Mouse (Mus musculus): ENCODE measurements at regions not wholly inside any gene's neighbourhood (a gene's known extent, or its start where the extent isn't known, plus 50 kb on each side); places are given as distances from the start of the nearest gene placed in this dataset.

GRCm38 (mm10) chr5:64661959-64662358 lies 141.2 kb upstream of the Klf3 start:
- no peak for ATAC-seq (ENCODE audit: low FRiP score, low read depth)
- Histone ChIP-seq H3K4me1 (ENCODE audit: control insufficient read depth, insufficient read depth, low read length) (peaks cover 5% of the 10 kb centered on the region; the same call in 1 of the 2 replicates), H3K9me3 (ENCODE audit: control insufficient read depth, low read length) (no peaks in the 10 kb centered on the region), H3K36me3 (ENCODE audit: control insufficient read depth, insufficient read depth, low read length) (no peaks in the 10 kb centered on the region), H3K4me2 (replicated peaks; ENCODE audit: low read depth, low read length, severe bottlenecking) (no peak overlapping the region), H3K4me3 (replicated peaks; ENCODE audit: low read length) (no peak overlapping the region), H3K9ac (ENCODE audit: low read depth, low read length, severe bottlenecking) (no peak overlapping the region), H3K27ac (replicated peaks; ENCODE audit: low read depth, low read length) (no peak overlapping the region), H3K27me3 (ENCODE audit: control insufficient read depth, insufficient read depth, low read length) (no peaks in the 10 kb centered on the region)
- no peak for DNase-seq (ENCODE audit: low spot score)
- no peak for TF ChIP-seq POLR2A (IDR thresholded peaks at IDR 0.05; ENCODE audit: borderline replicate concordance, extremely low read depth, insufficient read depth, insufficient read length)
- WGBS, result 47% methylated on average over 6 of the region's 6 CpGs

DNA sequence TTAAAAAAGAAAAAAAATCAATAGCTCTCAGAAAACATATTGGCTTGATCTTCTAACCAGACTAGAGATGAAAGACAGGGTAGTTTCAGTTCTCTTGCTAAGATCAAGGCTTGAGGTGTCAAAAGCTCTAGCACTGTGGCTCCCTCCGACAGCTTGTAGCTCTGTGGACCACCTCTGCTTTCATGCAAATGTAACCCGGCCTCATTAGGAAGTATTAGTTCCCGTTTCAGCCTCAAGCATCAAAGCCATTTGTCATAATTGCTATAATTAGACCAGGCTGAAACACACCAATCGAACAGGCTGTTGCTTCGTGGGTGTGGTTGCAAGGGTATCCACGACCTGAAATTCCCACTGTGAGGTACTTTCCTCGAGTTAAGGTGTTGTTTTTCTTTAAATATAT lies 140.7 kb upstream of the Klf3 start:
- H3K27ac ChIP-seq (replicated peaks; ENCODE audit: low read depth, low read length), result no peak overlapping the region
- 27% methylated on average over 7 of the region's 7 CpGs for WGBS

GRCm38 (mm10) chr5:64663766-64664165 lies 139.4 kb upstream of the Klf3 start:
- Histone ChIP-seq H3K9ac (ENCODE audit: low read depth, low read length, severe bottlenecking) (no peak overlapping the region), H3K4me1 (ENCODE audit: control insufficient read depth, insufficient read depth, low read length) (peaks cover 5% of the 10 kb centered on the region; the same call in 1 of the 2 replicates), H3K4me3 (replicated peaks; ENCODE audit: low read length) (no peak overlapping the region), H3K9me3 (ENCODE audit: control insufficient read depth, low read length) (no peaks in the 10 kb centered on the region), H3K27me3 (ENCODE audit: control insufficient read depth, insufficient read depth, low read length) (no peaks in the 10 kb centered on the region), H3K4me2 (replicated peaks; ENCODE audit: low read depth, low read length, severe bottlenecking) (no peak overlapping the region), H3K36me3 (ENCODE audit: control insufficient read depth, insufficient read depth, low read length) (no peaks in the 10 kb centered on the region), H3K27ac (replicated peaks; ENCODE audit: low read depth, low read length) (no peak overlapping the region)
- ATAC-seq (ENCODE audit: low FRiP score, low read depth), result no peak
- no peak for DNase-seq (ENCODE audit: low spot score)
- WGBS, result 74% methylated on average over 1 of the region's 1 CpGs
- TF ChIP-seq POLR2A (IDR thresholded peaks at IDR 0.05; ENCODE audit: borderline replicate concordance, extremely low read depth, insufficient read depth, insufficient read length), result no peak

More for the DNA sequence above, 140.7 kb upstream of the Klf3 start:
- peaks cover 5% of the 10 kb centered on the region; the same call in 1 of the 2 replicates for H3K4me1 ChIP-seq (ENCODE audit: control insufficient read depth, insufficient read depth, low read length)
- ATAC-seq (ENCODE audit: low FRiP score, low read depth) (no peak), DNase-seq (ENCODE audit: low spot score) (no peak)
- H3K36me3 ChIP-seq (ENCODE audit: control insufficient read depth, insufficient read depth, low read length), result no peaks in the 10 kb centered on the region
- no peak overlapping the region for H3K9ac ChIP-seq (ENCODE audit: low read depth, low read length, severe bottlenecking)
- H3K27me3 ChIP-seq (ENCODE audit: control insufficient read depth, insufficient read depth, low read length), result no peaks in the 10 kb centered on the region
- no peak overlapping the region for H3K4me3 ChIP-seq (replicated peaks; ENCODE audit: low read length)
- no peaks in the 10 kb centered on the region for H3K9me3 ChIP-seq (ENCODE audit: control insufficient read depth, low read length)
- no peak for TF ChIP-seq POLR2A (IDR thresholded peaks at IDR 0.05; ENCODE audit: borderline replicate concordance, extremely low read depth, insufficient read depth, insufficient read length)
- H3K4me2 ChIP-seq (replicated peaks; ENCODE audit: low read depth, low read length, severe bottlenecking), result no peak overlapping the region

DNA sequence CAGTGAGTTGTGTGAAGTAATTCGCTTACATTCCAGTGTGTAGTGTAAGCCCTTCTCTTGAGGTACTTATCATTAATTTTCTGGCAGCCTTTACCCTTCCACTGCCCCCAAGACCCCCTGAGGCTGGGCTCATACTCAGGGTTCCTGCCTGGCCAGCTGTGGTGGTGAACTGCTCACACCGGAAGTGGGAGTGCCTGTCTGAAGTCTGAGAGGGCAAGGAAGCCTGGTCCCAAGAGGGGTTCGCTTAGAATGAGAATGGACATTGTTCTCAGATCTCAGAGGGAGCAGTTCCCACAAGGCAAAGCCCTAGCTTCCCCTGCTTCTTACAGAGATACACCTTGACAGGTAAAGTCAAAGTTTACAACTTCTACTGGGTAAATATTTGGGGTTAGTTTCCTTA lies 138.1 kb upstream of the Klf3 start:
- Histone ChIP-seq H3K4me3 (replicated peaks; ENCODE audit: low read length) (no peak overlapping the region), H3K9ac (ENCODE audit: low read depth, low read length, severe bottlenecking) (no peak overlapping the region), H3K9me3 (ENCODE audit: control insufficient read depth, low read length) (no peaks in the 10 kb centered on the region), H3K27ac (replicated peaks; ENCODE audit: low read depth, low read length) (no peak overlapping the region), H3K4me1 (ENCODE audit: control insufficient read depth, insufficient read depth, low read length) (peaks cover 5% of the 10 kb centered on the region; the same call in 1 of the 2 replicates), H3K36me3 (ENCODE audit: control insufficient read depth, insufficient read depth, low read length) (no peaks in the 10 kb centered on the region), H3K27me3 (ENCODE audit: control insufficient read depth, insufficient read depth, low read length) (no peaks in the 10 kb centered on the region), H3K4me2 (replicated peaks; ENCODE audit: low read depth, low read length, severe bottlenecking) (no peak overlapping the region)
- 68% methylated on average over 3 of the region's 3 CpGs for WGBS
- no peak for ATAC-seq (ENCODE audit: low FRiP score, low read depth)
- no peak for DNase-seq (ENCODE audit: low spot score)
- no peak for TF ChIP-seq POLR2A (IDR thresholded peaks at IDR 0.05; ENCODE audit: borderline replicate concordance, extremely low read depth, insufficient read depth, insufficient read length)

DNA sequence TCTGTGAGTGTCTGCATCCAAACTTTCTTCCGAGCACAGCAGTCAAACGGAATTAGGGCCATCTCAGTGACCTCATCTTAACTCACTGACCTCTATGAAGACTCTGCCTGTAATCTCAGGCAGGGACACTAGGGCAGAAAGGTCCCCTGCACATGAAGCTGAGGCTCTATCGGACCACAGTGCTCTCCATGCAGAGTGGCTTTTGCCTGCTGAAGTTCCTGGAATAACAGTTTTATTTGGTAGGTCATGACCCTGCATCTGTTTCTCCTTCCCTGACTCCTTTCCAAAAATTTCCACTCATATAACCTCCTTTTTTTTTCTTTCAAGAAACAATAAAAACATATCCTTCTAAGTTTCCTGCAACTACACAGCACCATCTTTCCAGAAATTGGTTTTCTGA lies 136.9 kb upstream of the Klf3 start:
- DNase-seq (ENCODE audit: low spot score) (peak; percentile 37), ATAC-seq (ENCODE audit: low FRiP score, low read depth) (no peak)
- H3K27me3 ChIP-seq (ENCODE audit: control insufficient read depth, insufficient read depth, low read length), result no peaks in the 10 kb centered on the region
- WGBS, result 30% methylated on average over 3 of the region's 3 CpGs
- H3K4me2 ChIP-seq (replicated peaks; ENCODE audit: low read depth, low read length, severe bottlenecking), result no peak overlapping the region
- H3K4me1 ChIP-seq (ENCODE audit: control insufficient read depth, insufficient read depth, low read length), result peaks cover 5% of the 10 kb centered on the region; the same call in 1 of the 2 replicates
- no peak overlapping the region for H3K27ac ChIP-seq (replicated peaks; ENCODE audit: low read depth, low read length)
- no peaks in the 10 kb centered on the region for H3K9me3 ChIP-seq (ENCODE audit: control insufficient read depth, low read length)
- TF ChIP-seq POLR2A (IDR thresholded peaks at IDR 0.05; ENCODE audit: borderline replicate concordance, extremely low read depth, insufficient read depth, insufficient read length), result no peak
- H3K4me3 ChIP-seq (replicated peaks; ENCODE audit: low read length), result no peak overlapping the region
- no peak overlapping the region for H3K9ac ChIP-seq (ENCODE audit: low read depth, low read length, severe bottlenecking)
- no peaks in the 10 kb centered on the region for H3K36me3 ChIP-seq (ENCODE audit: control insufficient read depth, insufficient read depth, low read length)

GRCm38 (mm10) chr5:64667053-64667452 lies 136.1 kb upstream of the Klf3 start:
- no peak for ATAC-seq (ENCODE audit: low FRiP score, low read depth)
- H3K36me3 ChIP-seq (ENCODE audit: control insufficient read depth, insufficient read depth, low read length), result no peaks in the 10 kb centered on the region
- H3K4me1 ChIP-seq (ENCODE audit: control insufficient read depth, insufficient read depth, low read length), result peaks cover 5% of the 10 kb centered on the region; the same call in 1 of the 2 replicates
- WGBS, result 79% methylated on average over 3 of the region's 3 CpGs
- no peaks in the 10 kb centered on the region for H3K27me3 ChIP-seq (ENCODE audit: control insufficient read depth, insufficient read depth, low read length)
- no peak overlapping the region for H3K4me3 ChIP-seq (replicated peaks; ENCODE audit: low read length)
- no peak overlapping the region for H3K9ac ChIP-seq (ENCODE audit: low read depth, low read length, severe bottlenecking)
- no peak overlapping the region for H3K4me2 ChIP-seq (replicated peaks; ENCODE audit: low read depth, low read length, severe bottlenecking)
- no peak for DNase-seq (ENCODE audit: low spot score)
- no peak overlapping the region for H3K27ac ChIP-seq (replicated peaks; ENCODE audit: low read depth, low read length)
- TF ChIP-seq POLR2A (IDR thresholded peaks at IDR 0.05; ENCODE audit: borderline replicate concordance, extremely low read depth, insufficient read depth, insufficient read length), result no peak
- H3K9me3 ChIP-seq (ENCODE audit: control insufficient read depth, low read length), result no peaks in the 10 kb centered on the region
